Mouse (Mus musculus) heart, adult 11 months (tissue): Measurements from ENCODE around the gene Neurog1.

Experiments used
- DNase-seq: peaks from one replicate; pipeline ENCODE4 v3.0.0; 2022

Gene Neurog1

DNA sequence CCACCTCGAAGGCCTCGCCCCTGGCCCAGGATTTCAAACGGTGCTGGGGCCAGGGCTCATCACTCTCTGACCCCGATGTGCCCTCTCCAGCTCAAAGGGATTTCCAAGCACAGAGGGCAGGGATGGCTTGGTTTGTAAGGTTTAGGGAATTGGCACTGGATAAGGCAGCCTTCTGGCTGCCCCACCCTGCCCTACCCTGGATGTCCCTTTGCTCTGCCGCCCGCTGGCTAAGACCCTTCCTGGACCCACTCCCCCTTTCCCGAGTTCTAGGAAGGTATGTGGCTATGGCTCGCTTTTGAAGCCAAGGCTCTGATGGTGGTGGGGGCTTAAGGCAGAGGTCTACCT is 42.9 kb downstream of the Neurog1 start:
- DNase-seq, result no peak

DNA sequence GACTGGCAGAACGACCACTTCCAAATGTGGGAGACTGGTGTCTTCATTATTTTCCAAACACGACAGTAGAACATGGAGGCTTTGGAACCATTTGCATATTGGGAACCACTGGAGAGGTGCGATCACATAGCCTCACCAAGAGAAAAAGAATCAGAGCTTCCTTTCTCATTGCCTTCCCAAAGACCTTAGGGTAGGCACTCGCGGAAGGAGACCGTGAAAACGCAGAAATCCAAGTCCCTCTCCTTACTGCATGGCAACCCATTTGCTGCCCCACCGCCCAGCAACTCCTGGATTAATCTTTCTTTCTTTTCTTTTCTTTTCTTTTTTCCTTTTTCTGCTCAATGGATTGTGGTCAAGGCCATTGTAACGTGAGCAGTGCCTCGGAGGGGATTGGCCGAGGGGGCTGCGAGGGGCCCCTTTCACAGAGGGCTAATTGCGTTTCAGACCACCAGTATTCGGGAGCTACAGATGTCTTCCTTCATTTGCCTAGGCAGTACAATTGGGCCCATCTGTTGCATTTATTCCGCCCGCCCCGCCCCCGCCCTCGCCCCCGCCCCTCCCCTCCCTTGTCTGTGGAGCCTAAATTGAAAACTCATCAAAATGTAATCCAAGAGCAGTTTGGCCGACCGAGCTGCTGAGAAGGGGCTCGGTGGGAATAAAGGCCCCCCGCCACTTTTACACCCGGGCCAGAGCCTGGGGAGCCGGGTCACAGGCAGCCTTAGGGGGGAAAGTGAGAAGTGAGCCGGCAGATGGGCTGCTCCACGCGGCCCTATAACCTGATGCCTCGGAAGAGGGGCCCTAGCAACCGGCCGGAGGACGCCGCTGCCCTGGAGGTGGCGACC is 43.5 kb downstream of the Neurog1 start:
- DNase-seq, result no peak
